Mouse (Mus musculus) kidney, adult 2 months (tissue): Measurements from ENCODE around the gene Gramd1b. TPM values are rescaled to one million over a fixed set of nuclear protein-coding genes. Genes with fewer than 3 reads are reported as not detected.

Experiments
- DNase-seq: peaks from one replicate; pipeline ENCODE4 v3.0.0; 2021
- H3K27ac ChIP-seq: fragments of 200-500 bp; 2 replicates; pipeline ENCODE4 v1.5.1; 2012; ENCODE audit warnings: low read depth, low read length, control low read depth, inconsistent platforms; ENCODE audit not compliant: insufficient read depth
- H3K27me3 ChIP-seq: fragments of 200-500 bp; replicated peaks from 2 replicates; pipeline ENCODE4 v1.6.1; 2012; ENCODE audit warnings: mild to moderate bottlenecking, moderate library complexity, low read length, inconsistent platforms; ENCODE audit not compliant: control insufficient read depth, insufficient read depth
- H3K36me3 ChIP-seq: fragments of 200-500 bp; 2 replicates; pipeline ENCODE4 v1.6.1; 2012; ENCODE audit warnings: mild to moderate bottlenecking, moderate library complexity, low read length, inconsistent platforms; ENCODE audit not compliant: control insufficient read depth, insufficient read depth
- H3K4me1 ChIP-seq: fragments of 200-500 bp; 2 replicates; pipeline ENCODE4 v1.6.1; 2011; ENCODE audit warnings: low read length; ENCODE audit not compliant: control insufficient read depth, insufficient read depth
- H3K4me3 ChIP-seq: fragments of 200-500 bp; 2 replicates; pipeline ENCODE4 v1.5.1; 2011; ENCODE audit warnings: mild to moderate bottlenecking, low read depth, low read length, control low read depth; ENCODE audit not compliant: insufficient read depth
- CTCF ChIP-seq: fragments of 200-500 bp; conservative IDR thresholded peaks from 2 replicates; pipeline ENCODE4 v1.5.1; 2011; ENCODE audit warnings: low read depth, mild to moderate bottlenecking, control low read depth, low read length, moderate library complexity, mixed read lengths; ENCODE audit not compliant: insufficient read depth, insufficient read length
- POLR2A ChIP-seq: fragments of 200-500 bp; IDR thresholded peaks from one replicate; pipeline ENCODE4 v1.6.1; 2011; ENCODE audit warnings: low read depth, low read length, control low read depth
- WGBS: fragments of 180-500 bp; shearing (Covaris S2); methylation state at CpG from one replicate; pipeline ENCODE4 v1.1.7; 2018; 5-methylcytosine and 5-hydroxymethylcytosine counted together
- polyA plus RNA-seq: library from polyadenylated mRNA; depleted of rRNA; stranded (reverse); fragments of >200 nt; gene quantifications from 2 replicates; pipeline ENCODE4 v1.2.3, GENCODE M21; 2012

Gene Gramd1b
- polyA plus RNA-seq, 1 experiment, result 210 TPM

- Histone ChIP-seq H3K4me3 (no peak overlapping the region), H3K27ac (peak overlapping the region; percentile 43), H3K36me3 (no peaks in the 10 kb centered on the region; the same call in 1 of the 2 replicates), H3K4me1 (peaks cover 26% of the 10 kb centered on the region; the same call in 1 of the 2 replicates), H3K27me3 (no peaks in the 10 kb centered on the region)
- no peak for TF ChIP-seq CTCF
- TF ChIP-seq POLR2A, result no peak
- DNase-seq, result peak; percentile 87
- WGBS, result 35% methylated on average over 12 of the region's 12 CpGs
Measured at GRCm38 (mm10) chr9:40320879-40321667, 210.1 kb downstream of the Gramd1b start.

GRCm38 (mm10) chr9:40320405-40320804 lies 210.8 kb downstream of the Gramd1b start:
- Histone ChIP-seq H3K4me3 (no peak overlapping the region), H3K27me3 (no peaks in the 10 kb centered on the region), H3K4me1 (peaks cover 25% of the 10 kb centered on the region; the same call in 1 of the 2 replicates), H3K36me3 (no peaks in the 10 kb centered on the region; the same call in 1 of the 2 replicates), H3K27ac (no peak overlapping the region)
- TF ChIP-seq POLR2A, result no peak
- TF ChIP-seq CTCF, result no peak
- WGBS, result 79% methylated on average over 8 of the region's 8 CpGs
- DNase-seq, result no peak

GRCm38 (mm10) chr9:40318771-40319170 lies 212.4 kb downstream of the Gramd1b start:
- H3K4me3 ChIP-seq, result no peak overlapping the region
- peaks cover 14% of the 10 kb centered on the region; the same call in 1 of the 2 replicates for H3K4me1 ChIP-seq
- H3K27me3 ChIP-seq, result no peaks in the 10 kb centered on the region
- WGBS, result 52% methylated on average over 5 of the region's 5 CpGs
- no peak for DNase-seq
- no peaks in the 10 kb centered on the region; the same call in 1 of the 2 replicates for H3K36me3 ChIP-seq
- H3K27ac ChIP-seq, result no peak overlapping the region
- TF ChIP-seq POLR2A (no peak), CTCF (no peak)

GRCm38 (mm10) chr9:40317735-40318134 lies 213.4 kb downstream of the Gramd1b start:
- no peak for DNase-seq
- Histone ChIP-seq H3K27ac (no peak overlapping the region), H3K36me3 (no peaks in the 10 kb centered on the region; the same call in 1 of the 2 replicates), H3K4me3 (no peak overlapping the region), H3K4me1 (0 out of 2 replicates have a peak, but pooled peaks cover 10% of the 10 kb centered on the region), H3K27me3 (no peaks in the 10 kb centered on the region)
- WGBS, result 81% methylated on average over 4 of the region's 4 CpGs
- TF ChIP-seq POLR2A (no peak), CTCF (no peak)

- no peak overlapping the region for H3K27ac ChIP-seq
Measured at GRCm38 (mm10) chr9:40316865-40317660, 214.1 kb downstream of the Gramd1b start.

GRCm38 (mm10) chr9:40311813-40312212 lies 219.4 kb downstream of the Gramd1b start:
- no peak overlapping the region for H3K27ac ChIP-seq
- H3K4me3 ChIP-seq, result no peak overlapping the region
- 82% methylated on average over 9 of the region's 9 CpGs for WGBS
- H3K36me3 ChIP-seq, result no peaks in the 10 kb centered on the region; the same call in none of the 2 replicates
- TF ChIP-seq CTCF (no peak), POLR2A (no peak)
- H3K27me3 ChIP-seq, result no peaks in the 10 kb centered on the region
- H3K4me1 ChIP-seq, result no peaks in the 10 kb centered on the region
- no peak for DNase-seq

More at GRCm38 (mm10) chr9:40316865-40317660, 214.1 kb downstream of the Gramd1b start:
- TF ChIP-seq POLR2A, result no peak
- TF ChIP-seq CTCF, result no peak
- DNase-seq, result peak; percentile 48
- H3K4me1 ChIP-seq, result 0 out of 2 replicates have a peak, but pooled peaks cover 10% of the 10 kb centered on the region
- H3K27me3 ChIP-seq, result no peaks in the 10 kb centered on the region
- H3K36me3 ChIP-seq, result no peaks in the 10 kb centered on the region; the same call in 1 of the 2 replicates
- WGBS, result 73% methylated on average over 9 of the region's 9 CpGs
- no peak overlapping the region for H3K4me3 ChIP-seq
